Mouse (Mus musculus) CH12.LX (cell line): ENCODE results near the gene Slc25a17.

Experiments used
- BHLHE40 ChIP-seq: IDR thresholded peaks from 2 replicates; pipeline ENCODE4 v1.6.1; 2011; ENCODE audit warnings: mild to moderate bottlenecking, low read depth, low read length, improper control_type of control experiment
- CTCF ChIP-seq, 2 experiments: IDR thresholded peaks in 1 of 2; conservative IDR thresholded peaks in 1 of 2; 2 replicates each; pipeline ENCODE4 v1.5.1; 2011 to 2012; ENCODE audit warnings: low read depth in 2 of 2, low read length in 2 of 2, improper control_type of control experiment in 1 of 2, inconsistent platforms in 1 of 2, mild to moderate bottlenecking in 1 of 2, moderate library complexity in 1 of 2
- ETS1 ChIP-seq: conservative IDR thresholded peaks from 2 replicates; pipeline ENCODE4 v1.6.1; 2012; ENCODE audit warnings: low read depth, mild to moderate bottlenecking, inconsistent platforms, low read length, improper control_type of control experiment, moderate library complexity
- IRF4 ChIP-seq: IDR thresholded peaks from 2 replicates; pipeline ENCODE4 v1.6.1; 2014; ENCODE audit warnings: low read depth, mild to moderate bottlenecking, inconsistent platforms, low read length, improper control_type of control experiment
- MAZ ChIP-seq: IDR thresholded peaks from 2 replicates; pipeline ENCODE4 v1.6.1; 2012; ENCODE audit warnings: low read depth, mild to moderate bottlenecking, inconsistent platforms, low read length, improper control_type of control experiment, moderate library complexity
- POLR2A ChIP-seq: IDR thresholded peaks from 2 replicates; pipeline ENCODE4 v1.6.1; 2011; ENCODE audit warnings: low read depth, mild to moderate bottlenecking, improper control_type of control experiment, low read length

DNA sequence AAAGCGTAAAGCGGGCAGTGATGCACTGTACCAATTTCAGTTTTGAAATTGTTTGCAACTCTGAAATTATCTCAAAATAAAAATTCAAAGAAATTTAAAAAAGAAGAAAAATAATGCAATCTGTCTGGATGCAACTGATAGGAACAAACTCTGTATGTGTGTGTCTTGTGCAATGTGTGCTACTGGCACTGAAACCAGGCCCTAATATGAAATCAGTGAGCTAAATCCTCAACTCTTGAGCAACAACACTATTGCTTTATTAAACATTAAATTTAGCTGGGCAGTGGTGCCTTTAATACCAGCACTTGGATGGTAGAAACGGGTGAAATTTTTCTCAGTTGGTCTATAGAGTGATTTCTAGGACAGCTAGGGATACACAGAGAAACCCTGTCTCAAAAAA is 21.5 kb downstream of the Slc25a17 start:
- TF ChIP-seq MAZ (no peak), CTCF (conservative IDR thresholded peaks at IDR 0.05 in 1 of 2, IDR thresholded peaks at IDR 0.05 in 1 of 2; ENCODE audit: low read depth in 2 of 2, low read length in 2 of 2) (no peak), IRF4 (no peak), ETS1 (no peak), POLR2A (no peak), BHLHE40 (no peak)
